Mouse (Mus musculus): ENCODE results near the gene Gemin8. TPM values are rescaled to one million over a fixed set of nuclear protein-coding genes. Genes with fewer than 3 reads are reported as not detected.

Gene Gemin8
- polyA plus RNA-seq, 1 experiment: 1.6 TPM

GRCm38 (mm10) chrX:166229750-166230149, 59.5 kb downstream of the Gemin8 start:
- WGBS: 68% methylated on average over 3 of the region's 3 CpGs
- no peaks in the 10 kb centered on the region for H3K4me1 ChIP-seq (ENCODE audit: control insufficient read depth, insufficient read depth, insufficient read length, low read length)
- TF ChIP-seq CTCF (IDR thresholded peaks at IDR 0.05; ENCODE audit: extremely low read depth, insufficient read length, insufficient replicate concordance, low read depth, low read length) (no peak), POLR2A (IDR thresholded peaks at IDR 0.05; ENCODE audit: low read depth, low read length) (no peak)
- no peaks in the 10 kb centered on the region for H3K27me3 ChIP-seq (ENCODE audit: control insufficient read depth, insufficient read depth, low read length)
- no peaks in the 10 kb centered on the region for H3K36me3 ChIP-seq (ENCODE audit: control insufficient read depth, insufficient read depth, low read length)
- no peak overlapping the region for H3K4me3 ChIP-seq (ENCODE audit: low read depth, low read length)
- H3K27ac ChIP-seq (ENCODE audit: insufficient read depth, low read depth, low read length): no peak overlapping the region

GRCm38 (mm10) chrX:166230515-166231267, 60.4 kb downstream of the Gemin8 start:
- TF ChIP-seq POLR2A (IDR thresholded peaks at IDR 0.05; ENCODE audit: low read depth, low read length): no peak
- no peak for TF ChIP-seq CTCF (IDR thresholded peaks at IDR 0.05; ENCODE audit: extremely low read depth, insufficient read length, insufficient replicate concordance, low read depth, low read length)
- WGBS: 61% methylated on average over 6 of the region's 6 CpGs
- no peaks in the 10 kb centered on the region for H3K27me3 ChIP-seq (ENCODE audit: control insufficient read depth, insufficient read depth, low read length)
- no peaks in the 10 kb centered on the region for H3K4me1 ChIP-seq (ENCODE audit: control insufficient read depth, insufficient read depth, insufficient read length, low read length)
- no peak overlapping the region for H3K27ac ChIP-seq (ENCODE audit: insufficient read depth, low read depth, low read length)
- H3K4me3 ChIP-seq (ENCODE audit: low read depth, low read length): no peak overlapping the region
- H3K36me3 ChIP-seq (ENCODE audit: control insufficient read depth, insufficient read depth, low read length): no peaks in the 10 kb centered on the region

- 42% methylated on average over 2 of the region's 2 CpGs for WGBS
- H3K27ac ChIP-seq (ENCODE audit: insufficient read depth, low read depth, low read length): no peak overlapping the region
Measured at GRCm38 (mm10) chrX:166236131-166236530, 65.9 kb downstream of the Gemin8 start.

GRCm38 (mm10) chrX:166238831-166239460, 68.7 kb downstream of the Gemin8 start, which contains the start of gene Gpm6b:
Gene Gpm6b, plus strand, starts transcription at chrX:166238911.
- H3K27ac ChIP-seq (ENCODE audit: insufficient read depth, low read depth, low read length): no peak within 1 kb of the TSS
- H3K4me3 ChIP-seq (ENCODE audit: low read depth, low read length): peak within 1 kb of the TSS; percentile 67
- no peaks in the 10 kb centered on the region; the same call in 1 of the 2 replicates for H3K27me3 ChIP-seq (ENCODE audit: control insufficient read depth, insufficient read depth, low read length)
- WGBS: 19% methylated on average over 55 of the region's 63 CpGs
- no peaks in the 10 kb centered on the region for H3K4me1 ChIP-seq (ENCODE audit: control insufficient read depth, insufficient read depth, insufficient read length, low read length)
- no peaks in the 10 kb centered on the region for H3K36me3 ChIP-seq (ENCODE audit: control insufficient read depth, insufficient read depth, low read length)
- no peak for TF ChIP-seq CTCF (IDR thresholded peaks at IDR 0.05; ENCODE audit: extremely low read depth, insufficient read length, insufficient replicate concordance, low read depth, low read length)
- no peak for TF ChIP-seq POLR2A (IDR thresholded peaks at IDR 0.05; ENCODE audit: low read depth, low read length)

More at GRCm38 (mm10) chrX:166236131-166236530, 65.9 kb downstream of the Gemin8 start:
- no peaks in the 10 kb centered on the region for H3K36me3 ChIP-seq (ENCODE audit: control insufficient read depth, insufficient read depth, low read length)
- TF ChIP-seq POLR2A (IDR thresholded peaks at IDR 0.05; ENCODE audit: low read depth, low read length) (no peak), CTCF (IDR thresholded peaks at IDR 0.05; ENCODE audit: extremely low read depth, insufficient read length, insufficient replicate concordance, low read depth, low read length) (no peak)
- H3K4me1 ChIP-seq (ENCODE audit: control insufficient read depth, insufficient read depth, insufficient read length, low read length): no peaks in the 10 kb centered on the region
- H3K27me3 ChIP-seq (ENCODE audit: control insufficient read depth, insufficient read depth, low read length): no peaks in the 10 kb centered on the region; the same call in 1 of the 2 replicates
- H3K4me3 ChIP-seq (ENCODE audit: low read depth, low read length): no peak overlapping the region

GRCm38 (mm10) chrX:166239520-166239919, 69.3 kb downstream of the Gemin8 start:
- Histone ChIP-seq H3K27me3 (ENCODE audit: control insufficient read depth, insufficient read depth, low read length) (no peaks in the 10 kb centered on the region; the same call in 1 of the 2 replicates), H3K36me3 (ENCODE audit: control insufficient read depth, insufficient read depth, low read length) (no peaks in the 10 kb centered on the region), H3K4me1 (ENCODE audit: control insufficient read depth, insufficient read depth, insufficient read length, low read length) (no peaks in the 10 kb centered on the region), H3K27ac (ENCODE audit: insufficient read depth, low read depth, low read length) (no peak overlapping the region), H3K4me3 (ENCODE audit: low read depth, low read length) (peak overlapping the region; percentile 67)
- no peak for TF ChIP-seq CTCF (IDR thresholded peaks at IDR 0.05; ENCODE audit: extremely low read depth, insufficient read length, insufficient replicate concordance, low read depth, low read length)
- no peak for TF ChIP-seq POLR2A (IDR thresholded peaks at IDR 0.05; ENCODE audit: low read depth, low read length)
- 21% methylated on average over 13 of the region's 13 CpGs for WGBS

Other genes starting within 250 kb of the Gemin8 start
- gene Gpm6b, start 68.5 kb downstream of the Gemin8 start, polyA plus RNA-seq (2012; rRNA removed): 0.47 and 0.75 TPM in 2 replicates

Measured in small intestine, adult 2 months (tissue).